In the genomic region with DNA sequence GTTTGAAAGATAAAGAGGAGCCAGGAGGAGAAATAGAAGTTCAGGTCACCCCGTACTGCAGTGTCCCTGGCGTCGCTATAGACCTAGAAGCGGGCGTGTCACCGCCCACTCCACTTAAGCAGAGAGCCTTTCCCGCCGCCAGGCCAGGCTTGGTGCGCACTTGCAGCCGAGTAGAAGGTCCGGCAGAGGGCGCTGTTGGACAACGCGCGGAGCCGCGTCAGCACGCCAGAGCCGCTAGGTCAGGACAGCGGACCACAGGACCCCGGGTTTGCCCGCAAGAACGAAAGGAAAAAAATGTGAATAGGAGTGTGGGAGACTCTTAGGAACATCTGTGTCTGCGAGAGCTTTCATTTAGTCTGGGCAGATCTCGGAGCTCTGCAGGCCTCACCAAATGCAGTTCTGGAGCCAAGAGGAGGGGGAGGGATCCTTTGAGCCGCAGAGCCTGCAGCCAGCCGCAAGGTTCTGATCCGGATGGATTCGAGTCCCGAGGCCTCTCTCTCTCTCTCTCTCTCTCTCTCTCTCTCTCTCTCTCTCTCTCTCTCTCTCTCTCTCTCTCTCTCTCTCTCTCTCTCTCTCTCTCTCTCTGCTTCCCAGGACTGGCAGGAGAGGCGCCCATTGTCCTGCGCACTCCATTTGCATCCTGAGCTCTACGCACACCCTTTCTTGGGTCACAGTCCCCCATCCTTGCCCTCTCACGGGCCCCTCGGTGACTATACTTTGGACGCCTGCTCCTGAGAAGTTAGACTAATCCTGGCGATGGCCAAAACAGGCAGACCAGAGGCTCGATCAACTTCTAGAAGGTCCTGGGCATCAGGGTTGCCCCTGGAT, we compare ENCODE assay signal across 8 mouse cellular contexts. TPM values are rescaled to one million over a fixed set of nuclear protein-coding genes. Genes with fewer than 3 reads are reported as not detected.
DNase-seq lines count a peak whose midpoint lies in the region; ATAC-seq and TF ChIP-seq lines count a peak whose summit lies in the region.

No protein-coding gene starts in this region.

- H3K79me2 ChIP-seq in heart, adult 2 months (replicated peaks; ENCODE audit: control insufficient read depth, insufficient read depth, low read length): no peaks in the 10 kb centered on the region

- no peaks in the 10 kb centered on the region for H3K36me3 ChIP-seq in embryonic facial prominence, embryonic 10.5 days (replicated peaks)
- H3K36me3 ChIP-seq in heart, adult 2 months (ENCODE audit: control insufficient read depth, insufficient read depth, low read length): no peaks in the 10 kb centered on the region
- no peaks in the 10 kb centered on the region for H3K36me3 ChIP-seq in kidney, adult 2 months (ENCODE audit: control insufficient read depth, insufficient read depth, low read length)

- no peaks in the 10 kb centered on the region for H3K9me3 ChIP-seq in embryonic facial prominence, embryonic 10.5 days

- ATAC-seq in monocyte, adult 5-6 weeks (replicated peaks; ENCODE audit: insufficient number of reproducible peaks, low FRiP score, low TSS enrichment, poor library complexity, severe bottlenecking): peak; percentile 78

- TF ChIP-seq EP300 in heart, adult 2 months (IDR thresholded peaks at IDR 0.05; ENCODE audit: insufficient read depth, low read depth, low read length): peak; percentile 53; the same call in 1 of the 2 replicates

- H3K27me3 ChIP-seq in embryonic facial prominence, embryonic 10.5 days (replicated peaks; ENCODE audit: low read depth, poor library complexity, severe bottlenecking): peaks cover 91% of the 10 kb centered on the region
- H3K27me3 ChIP-seq in heart, adult 2 months (ENCODE audit: control insufficient read depth, insufficient read depth, low read length): peaks cover 15% of the 10 kb centered on the region
- peaks cover 2% of the 10 kb centered on the region for H3K27me3 ChIP-seq in kidney, adult 2 months (replicated peaks; ENCODE audit: control insufficient read depth, insufficient read depth, low read length)

- H3K4me3 ChIP-seq in embryonic facial prominence, embryonic 10.5 days: peak overlapping the region; percentile 37
- peak overlapping the region; percentile 42; the same call in 1 of the 2 replicates for H3K4me3 ChIP-seq in heart, adult 2 months
- 0 out of 2 replicates have a peak overlapping the region, but pooled peaks have one; percentile 15 for H3K4me3 ChIP-seq in kidney, adult 2 months (ENCODE audit: insufficient read depth, low read depth, low read length)

- DNase-seq in left cerebral cortex, adult 18-20 months (ENCODE audit: low spot score in 2 of 2): peak; percentile 93 to 94
- no peak for DNase-seq in left cerebral cortex, adult 11 months (ENCODE audit: low spot score)
- DNase-seq in embryonic facial prominence, embryonic 10.5 days (ENCODE audit: low spot score): peak; percentile 92
- peak; percentile 85 to 88 for DNase-seq in heart, adult 2 months
- peak; percentile 81 for DNase-seq in kidney, adult 2 months
- peak; percentile 78 for DNase-seq in liver
- DNase-seq in spleen, postnatal 36 days (ENCODE audit: low spot score in 2 of 2): peak; percentile 58 to 64

- H3K9ac ChIP-seq in heart, adult 2 months (ENCODE audit: low read depth, low read length): no peak overlapping the region

- intact Hi-C loops in heart, adult 2 months (cut with DNase I): loop anchor here (1.0 to 2.0 kb wide), 5 partner anchors 39 to 232 kb away; no protein-coding TSS in a partner anchor

- TF ChIP-seq POLR2A in heart, adult 2 months (IDR thresholded peaks at IDR 0.05; ENCODE audit: insufficient read depth, low read depth, low read length): no peak
- no peak for TF ChIP-seq POLR2A in kidney, adult 2 months (IDR thresholded peaks at IDR 0.05; ENCODE audit: low read depth, low read length)

- peak overlapping the region; percentile 61 for H3K27ac ChIP-seq in embryonic facial prominence, embryonic 10.5 days (replicated peaks)
- no peak overlapping the region for H3K27ac ChIP-seq in heart, adult 2 months
- H3K27ac ChIP-seq in kidney, adult 2 months (ENCODE audit: insufficient read depth, low read depth, low read length): no peak overlapping the region

- TF ChIP-seq CTCF in heart, adult 2 months (IDR thresholded peaks at IDR 0.05): no peak; the same call in 1 of the 2 replicates
- TF ChIP-seq CTCF in kidney, adult 2 months (conservative IDR thresholded peaks at IDR 0.05; ENCODE audit: insufficient read depth, insufficient read length, low read depth, low read length): peak; percentile 93; the same call in 1 of the 2 replicates

- H3K4me1 ChIP-seq in embryonic facial prominence, embryonic 10.5 days: peaks cover 37% of the 10 kb centered on the region
- no peaks in the 10 kb centered on the region for H3K4me1 ChIP-seq in heart, adult 2 months (ENCODE audit: control insufficient read depth, insufficient read depth, low read length)
- H3K4me1 ChIP-seq in kidney, adult 2 months (ENCODE audit: control insufficient read depth, insufficient read depth, low read length): no peaks in the 10 kb centered on the region

- under 1% methylated on average over 38 of the region's 38 CpGs for WGBS in embryonic facial prominence, embryonic 10.5 days
- WGBS in heart, adult 2 months: 4% methylated on average over 38 of the region's 38 CpGs
- 4% methylated on average over 38 of the region's 38 CpGs for WGBS in kidney, adult 2 months

RNA-seq across cellular contexts. Expression of gene Polg, which starts 30.0 kb away (rescaled TPM):
- total RNA-seq in left cerebral cortex, adult 18-20 months (2021): 100 to 1,000 TPM in 1 of 2 experiments, 10 to 100 TPM in 1; 92.3 to 115 TPM
- polyA plus RNA-seq in embryonic facial prominence, embryonic 10.5 days (2016; fragmentation: Nextera tagmentation; extraction: Ambion mirVana): 33.4 and 37.8 TPM in 2 replicates
- total RNA-seq in heart, adult 2 months (2021): 10 to 100 TPM; 53.0 to 66.5 TPM
- 40.5 and 59.0 TPM in 2 replicates for polyA plus RNA-seq in heart, adult 2 months (2012; rRNA removed)
- polyA plus RNA-seq in kidney, adult 2 months (2012; rRNA removed): 33.8 and 35.3 TPM in 2 replicates
- total RNA-seq in monocyte, adult 5-6 weeks (2017): 70.5 to 97.7 TPM (median 92.7 TPM) in 3 replicates
